Mouse (Mus musculus) hindbrain, embryonic 11.5 days (tissue): ENCODE measurements around the gene Dnmt3b. TPM values are rescaled to one million over a fixed set of nuclear protein-coding genes. Genes with fewer than 3 reads are reported as not detected.
A peak's percentile ranks its signal among the peaks of the same experiment; 100 is the strongest.
"Not testable (repeated sequence)": the region's sequence is repeated elsewhere in the genome, so short reads cannot be mapped to it uniquely, and the experiment has no call there.

Experiments used
- ATAC-seq: fragments of 200-750 bp; cut with Nextera tagmentation; 2 replicates; pipeline ENCODE4 v1.8.0; 2017; ENCODE audit warnings: mild to moderate bottlenecking, moderate TSS enrichment, moderate library complexity; ENCODE audit not compliant: low FRiP score
- DNase-seq: peaks from one replicate; pipeline ENCODE4 v3.0.0-alpha.2; 2015; ENCODE audit warnings: low spot score
- H3K27ac ChIP-seq: fragments of 300-500 bp; sonication (generic); 2 replicates; pipeline ENCODE4 v1.5.1; 2014; ENCODE audit warnings: mild to moderate bottlenecking, low read depth, low read length
- H3K27me3 ChIP-seq: fragments of 300-500 bp; sonication (generic); 2 replicates; pipeline ENCODE4 v1.6.1; 2014; ENCODE audit warnings: mild to moderate bottlenecking, low read length, moderate library complexity, mixed read lengths; ENCODE audit not compliant: control insufficient read depth, insufficient read depth
- H3K36me3 ChIP-seq: fragments of 300-500 bp; sonication (generic); 2 replicates; pipeline ENCODE4 v1.6.1; 2014; ENCODE audit warnings: mild to moderate bottlenecking, low read length, moderate library complexity, mixed read lengths; ENCODE audit not compliant: control insufficient read depth, insufficient read depth
- H3K4me1 ChIP-seq: fragments of 300-500 bp; sonication (generic); replicated peaks from 2 replicates; pipeline ENCODE4 v1.6.1; 2014; ENCODE audit warnings: low read length, mixed read lengths; ENCODE audit not compliant: control insufficient read depth, insufficient read depth
- H3K4me2 ChIP-seq: fragments of 300-500 bp; sonication (generic); replicated peaks from 2 replicates; pipeline ENCODE4 v1.6.1; 2014; ENCODE audit warnings: mild to moderate bottlenecking, low read depth, low read length
- H3K4me3 ChIP-seq: fragments of 300-500 bp; sonication (generic); 2 replicates; pipeline ENCODE4 v1.5.1; 2014; ENCODE audit warnings: low read depth, low read length
- H3K9ac ChIP-seq: fragments of 300-500 bp; sonication (generic); 2 replicates; pipeline ENCODE4 v1.6.1; 2014; ENCODE audit warnings: low read depth, low read length
- H3K9me3 ChIP-seq: fragments of 300-500 bp; sonication (generic); 2 replicates; pipeline ENCODE4 v1.6.1; 2016; ENCODE audit warnings: low read length; ENCODE audit not compliant: control insufficient read depth
- WGBS: fragments of 180-500 bp; shearing (Covaris S2); extraction: QIAGEN DNeasy Blood & Tissue Kit; methylation state at CpG from one replicate; pipeline ENCODE4 v1.1.7; 2014; 5-methylcytosine and 5-hydroxymethylcytosine counted together
- polyA plus RNA-seq: library from polyadenylated mRNA; unstranded; fragments of >200 nt; fragmentation: Nextera tagmentation; extraction: Ambion mirVana; gene quantifications from 2 replicates; pipeline ENCODE4 v1.2.1, GENCODE M21; 2014

Dnmt3b gene
- polyA plus RNA-seq, 1 experiment from 2014 or later, result 10.3 TPM

DNA sequence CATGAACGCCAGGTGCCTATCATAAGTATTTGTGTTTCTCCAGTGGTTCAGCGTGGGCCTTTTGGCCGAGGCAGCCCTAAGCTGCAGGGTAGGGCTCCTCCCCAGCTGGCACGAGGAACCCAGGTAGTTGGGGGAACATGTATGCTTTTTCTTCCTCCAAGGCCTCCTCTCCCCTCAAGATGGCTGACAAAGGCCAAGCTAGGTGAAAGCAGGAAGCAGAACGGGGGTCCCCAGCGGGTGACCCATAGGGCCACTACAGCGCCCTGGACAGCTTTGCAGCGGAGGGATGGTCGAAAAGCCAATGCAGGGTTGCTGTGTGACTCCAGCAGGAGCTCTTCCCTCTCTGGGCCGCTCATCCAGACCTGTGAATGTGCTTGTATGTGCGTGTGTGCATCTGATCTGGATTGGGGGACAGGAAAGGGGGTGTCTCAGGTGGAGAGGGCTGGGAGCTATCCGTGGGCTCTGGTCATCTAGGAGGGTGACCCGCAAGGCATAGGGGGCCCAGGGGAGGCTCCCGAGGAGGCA lies 415 bp upstream of the Dnmt3b start:
- no peak overlapping the region; the same call in 1 of the 2 replicates for H3K27ac ChIP-seq
- 17% methylated on average over 13 of the region's 14 CpGs for WGBS
- ATAC-seq, result no peak; the same call in 1 of the 2 replicates

DNA sequence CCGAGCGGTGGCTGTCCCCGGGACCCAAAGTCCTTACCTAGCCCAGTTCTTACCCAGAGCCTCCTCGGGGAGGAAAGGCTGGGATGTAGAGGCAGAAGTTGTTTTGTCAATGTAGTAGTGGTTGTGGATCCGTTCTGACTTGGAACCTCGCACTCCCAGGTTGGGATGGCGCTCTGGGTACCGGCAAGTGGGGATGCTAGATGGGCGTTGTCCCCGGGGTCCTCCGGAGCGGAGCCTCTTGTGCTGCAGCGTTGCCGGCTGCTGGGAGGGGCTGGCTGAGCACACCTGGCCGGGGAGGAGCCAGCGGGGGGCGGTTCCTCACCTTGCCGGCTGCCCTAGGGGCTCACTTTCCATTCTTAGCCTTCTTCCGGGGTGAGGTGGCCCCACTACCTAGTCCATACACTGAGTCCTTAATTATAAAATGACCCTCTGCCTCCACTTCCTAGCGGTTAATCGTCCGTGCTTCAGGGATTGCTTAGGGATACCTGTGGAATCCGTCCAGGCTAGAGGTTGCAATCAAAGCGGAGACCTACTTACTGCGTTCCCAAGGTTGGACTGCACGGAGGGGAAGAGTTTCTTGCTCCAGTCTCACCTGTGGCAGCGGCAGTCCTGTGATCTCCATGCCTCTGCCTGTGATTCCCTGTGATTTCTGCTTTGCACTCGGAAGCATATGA lies 901 bp downstream of the Dnmt3b start:
- DNase-seq (no peak), ATAC-seq (no peak)
- Histone ChIP-seq H3K27ac (no peak overlapping the region), H3K36me3 (no peaks in the 10 kb centered on the region), H3K27me3 (peaks cover 4% of the 10 kb centered on the region; the same call in 1 of the 2 replicates), H3K9ac (peak overlapping the region; percentile 79), H3K4me1 (no peaks in the 10 kb centered on the region), H3K9me3 (no peaks in the 10 kb centered on the region), H3K4me2 (peak overlapping the region; percentile 91), H3K4me3 (peak overlapping the region; percentile 81)
- under 1% methylated on average over 28 of the region's 28 CpGs for WGBS

More for the DNA sequence above, 415 bp upstream of the Dnmt3b start:
- no peaks in the 10 kb centered on the region for H3K4me1 ChIP-seq
- H3K36me3 ChIP-seq, result no peaks in the 10 kb centered on the region
- H3K4me2 ChIP-seq, result peak overlapping the region; percentile 91
- peak overlapping the region; percentile 79 for H3K9ac ChIP-seq
- H3K27me3 ChIP-seq, result peaks cover 4% of the 10 kb centered on the region; the same call in 1 of the 2 replicates
- H3K9me3 ChIP-seq, result no peaks in the 10 kb centered on the region
- DNase-seq, result no peak
- peak overlapping the region; percentile 81 for H3K4me3 ChIP-seq

DNA sequence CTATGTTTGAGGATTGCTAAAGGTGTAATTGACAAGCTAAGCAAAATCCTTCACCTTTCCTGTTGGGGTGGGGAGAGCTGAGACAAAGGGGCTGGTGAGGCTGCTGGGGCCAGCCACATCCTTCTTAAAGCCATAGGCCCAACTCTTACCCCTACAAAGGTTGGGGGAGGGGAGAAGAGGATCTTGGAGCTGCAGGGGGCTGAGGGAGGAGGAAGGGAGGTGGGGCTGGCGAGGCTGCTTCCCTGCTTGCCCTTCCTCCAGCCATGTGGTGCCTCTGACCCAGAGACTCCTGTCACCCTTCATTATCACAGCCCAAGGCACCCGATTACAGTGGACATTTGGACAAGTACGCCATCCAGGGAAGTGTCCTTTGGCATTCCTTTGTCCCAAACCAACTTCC lies 2.4 kb downstream of the Dnmt3b start:
- peaks cover 4% of the 10 kb centered on the region; the same call in 1 of the 2 replicates for H3K27me3 ChIP-seq
- no peaks in the 10 kb centered on the region for H3K36me3 ChIP-seq
- H3K4me1 ChIP-seq, result no peaks in the 10 kb centered on the region
- WGBS, result 31% methylated on average over 3 of the region's 3 CpGs
- H3K4me2 ChIP-seq, result no peak overlapping the region
- H3K9ac ChIP-seq, result no peak overlapping the region
- no peaks in the 10 kb centered on the region for H3K9me3 ChIP-seq
- ATAC-seq (no peak), DNase-seq (peak; percentile 20)
- no peak overlapping the region for H3K4me3 ChIP-seq
- no peak overlapping the region for H3K27ac ChIP-seq

DNA sequence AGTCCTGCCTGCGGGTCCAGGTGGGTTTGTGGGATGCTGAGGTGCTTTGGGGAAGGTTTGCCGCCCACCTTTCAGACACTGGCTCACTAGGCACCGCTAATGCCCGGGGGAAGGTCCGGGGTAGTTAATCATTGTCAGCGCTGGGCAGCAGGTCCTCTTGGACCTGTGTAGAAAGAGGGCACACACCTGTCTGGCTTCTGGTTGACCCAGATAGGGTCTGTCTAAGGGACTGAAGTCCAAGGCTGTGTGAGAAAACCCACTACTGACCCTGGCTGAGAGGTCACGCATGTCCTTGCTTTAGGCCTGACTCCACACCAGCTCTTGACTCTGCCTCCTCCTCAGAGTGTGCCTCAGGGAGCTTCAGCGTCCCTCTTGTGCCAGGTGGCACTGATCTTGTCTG lies 8.4 kb downstream of the Dnmt3b start:
- H3K4me3 ChIP-seq, ATAC-seq, DNase-seq, H3K4me2 ChIP-seq, H3K36me3 ChIP-seq, H3K27me3 ChIP-seq, H3K9me3 ChIP-seq, H3K27ac ChIP-seq, H3K4me1 ChIP-seq, H3K9ac ChIP-seq: not testable (repeated sequence)
- 86% methylated on average over 6 of the region's 8 CpGs for WGBS

DNA sequence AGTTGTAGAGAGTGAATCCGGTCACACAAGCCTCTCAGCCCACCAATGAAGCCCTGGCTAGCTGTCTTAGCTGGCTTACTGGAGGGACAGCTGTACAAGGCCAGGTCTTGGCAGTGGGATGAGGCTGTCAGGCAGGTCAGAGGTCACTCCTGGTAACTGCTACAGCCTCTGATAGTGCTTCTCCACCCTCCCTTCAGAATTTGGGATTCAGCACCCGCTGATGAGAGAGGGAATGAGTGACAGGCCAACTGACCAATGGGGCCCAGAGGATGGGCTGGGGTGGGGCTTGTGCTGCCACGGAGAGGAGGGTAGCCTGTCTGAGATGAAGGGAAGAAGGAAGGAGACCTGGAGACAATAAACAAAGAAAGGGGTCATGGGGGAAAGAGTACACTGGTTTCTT lies 11.4 kb downstream of the Dnmt3b start:
- DNase-seq, result peak; percentile 49
- H3K9me3 ChIP-seq, result no peaks in the 10 kb centered on the region

DNA sequence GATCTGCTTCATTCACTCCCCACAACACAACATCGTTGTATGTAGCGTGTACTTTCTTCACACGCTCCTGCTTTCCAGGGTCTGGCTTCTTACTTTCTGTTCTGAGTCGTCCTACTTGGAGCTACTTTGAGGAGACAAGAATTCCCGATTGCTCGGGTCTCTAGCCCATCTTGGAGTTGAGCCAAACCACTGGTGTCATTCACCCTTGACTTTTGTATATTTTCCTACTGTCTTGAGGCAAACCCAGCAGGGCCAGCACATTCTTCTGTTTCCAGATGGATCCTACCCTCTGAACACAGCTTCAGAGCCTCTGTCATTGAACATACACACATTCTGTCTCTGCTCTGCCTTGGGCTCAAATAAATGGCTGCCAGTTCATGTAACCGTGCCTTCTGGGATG lies 16.2 kb downstream of the Dnmt3b start:
- no peak overlapping the region for H3K4me2 ChIP-seq
- DNase-seq (no peak), ATAC-seq (no peak)
- no peaks in the 10 kb centered on the region for H3K36me3 ChIP-seq
- no peaks in the 10 kb centered on the region for H3K27me3 ChIP-seq
- 93% methylated on average over 7 of the region's 7 CpGs for WGBS
- no peak overlapping the region for H3K9ac ChIP-seq
- H3K27ac ChIP-seq, result no peak overlapping the region
- H3K9me3 ChIP-seq, result no peaks in the 10 kb centered on the region
- no peaks in the 10 kb centered on the region for H3K4me1 ChIP-seq
- H3K4me3 ChIP-seq, result no peak overlapping the region

More for the DNA sequence above, 11.4 kb downstream of the Dnmt3b start:
- no peak overlapping the region for H3K4me2 ChIP-seq
- H3K27me3 ChIP-seq, result no peaks in the 10 kb centered on the region
- WGBS, result 37% methylated on average over 3 of the region's 3 CpGs
- H3K4me1 ChIP-seq, result no peaks in the 10 kb centered on the region
- no peak overlapping the region for H3K27ac ChIP-seq
- no peak for ATAC-seq
- no peaks in the 10 kb centered on the region for H3K36me3 ChIP-seq
- H3K9ac ChIP-seq, result no peak overlapping the region
- H3K4me3 ChIP-seq, result no peak overlapping the region

DNA sequence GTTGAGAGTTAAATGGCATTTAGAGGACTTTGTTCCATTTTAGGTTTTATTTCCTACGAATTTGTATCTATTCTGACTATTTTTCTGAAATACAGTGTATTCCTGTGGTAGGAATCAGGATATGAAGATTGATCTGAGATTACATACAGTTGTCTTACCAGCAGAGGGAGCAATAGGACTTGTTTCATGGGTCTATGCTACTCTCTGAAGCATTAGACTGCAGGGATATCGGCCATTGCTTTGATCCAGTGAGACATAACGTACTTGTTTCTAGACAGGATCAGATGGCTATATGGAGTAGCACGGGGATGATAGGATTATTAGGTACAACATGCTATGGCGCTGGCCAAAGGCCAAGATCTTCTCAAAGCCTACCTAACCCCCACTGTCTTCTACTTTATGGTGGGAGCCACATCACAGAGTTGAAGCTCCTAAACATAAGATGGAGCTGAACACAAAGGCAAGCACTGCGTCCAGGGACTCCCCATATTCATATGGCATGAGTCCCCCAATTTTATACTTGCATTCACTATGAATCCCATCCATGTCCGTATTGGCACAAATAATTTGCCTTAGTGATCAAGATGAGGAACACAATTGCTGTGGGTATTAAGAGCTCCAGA lies 19.6 kb downstream of the Dnmt3b start:
- H3K4me3 ChIP-seq, result no peak overlapping the region
- no peaks in the 10 kb centered on the region for H3K27me3 ChIP-seq
- H3K9ac ChIP-seq, result no peak overlapping the region
- H3K27ac ChIP-seq, result no peak overlapping the region
- DNase-seq (peak; percentile 69), ATAC-seq (no peak)
- no peaks in the 10 kb centered on the region for H3K36me3 ChIP-seq
- no peak overlapping the region for H3K4me2 ChIP-seq
- no peaks in the 10 kb centered on the region for H3K4me1 ChIP-seq
- 77% methylated on average over 7 of the region's 7 CpGs for WGBS
- no peaks in the 10 kb centered on the region for H3K9me3 ChIP-seq

DNA sequence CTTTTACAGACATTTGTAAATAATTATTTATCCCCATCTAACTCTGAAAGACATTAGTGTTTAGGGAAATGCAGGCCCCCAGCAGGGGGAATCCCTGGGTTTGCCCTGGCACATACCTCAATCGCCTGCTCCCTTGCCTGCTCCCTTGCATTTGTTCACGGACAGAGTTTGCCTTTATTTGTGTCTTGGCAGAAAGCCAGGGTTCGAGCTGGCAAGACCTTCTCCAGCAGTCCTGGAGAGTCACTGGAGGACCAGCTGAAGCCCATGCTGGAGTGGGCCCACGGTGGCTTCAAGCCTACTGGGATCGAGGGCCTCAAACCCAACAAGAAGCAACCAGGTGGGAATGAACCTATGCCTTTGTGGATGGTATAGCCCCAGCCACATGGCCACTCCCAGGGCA lies 20.9 kb downstream of the Dnmt3b start:
- Histone ChIP-seq H3K4me3 (no peak overlapping the region), H3K9me3 (no peaks in the 10 kb centered on the region), H3K4me1 (no peaks in the 10 kb centered on the region), H3K4me2 (no peak overlapping the region), H3K36me3 (no peaks in the 10 kb centered on the region), H3K27me3 (no peaks in the 10 kb centered on the region), H3K9ac (no peak overlapping the region), H3K27ac (no peak overlapping the region)
- 94% methylated on average over 5 of the region's 5 CpGs for WGBS
- DNase-seq (no peak), ATAC-seq (no peak)

DNA sequence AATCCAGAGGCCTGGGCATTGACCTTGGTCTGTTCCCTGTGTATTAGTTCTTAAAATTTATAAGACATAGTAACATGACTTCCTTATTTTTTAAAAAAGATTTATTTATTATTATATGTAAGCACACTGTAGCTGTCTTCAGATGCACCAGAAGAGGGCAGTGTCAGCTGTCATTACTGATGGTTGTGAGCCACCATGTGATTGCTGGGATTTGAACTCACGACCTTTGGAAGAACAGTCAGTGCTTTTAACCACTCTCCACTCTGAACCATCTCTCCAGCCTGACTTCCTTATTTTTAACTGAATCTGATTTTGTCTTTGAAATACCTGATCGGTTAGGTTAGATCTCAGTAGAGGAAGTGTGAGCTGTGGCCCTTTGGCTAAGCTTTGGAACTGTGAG lies 23.4 kb downstream of the Dnmt3b start:
- DNase-seq, result no peak
- no peaks in the 10 kb centered on the region for H3K9me3 ChIP-seq
- H3K4me3 ChIP-seq, result no peak overlapping the region
- 85% methylated on average over 2 of the region's 2 CpGs for WGBS
- H3K27me3 ChIP-seq, result no peaks in the 10 kb centered on the region
- no peaks in the 10 kb centered on the region for H3K4me1 ChIP-seq
- H3K9ac ChIP-seq, result no peak overlapping the region
- no peak overlapping the region for H3K27ac ChIP-seq
- H3K36me3 ChIP-seq, result no peaks in the 10 kb centered on the region
- no peak overlapping the region for H3K4me2 ChIP-seq
- no peak for ATAC-seq
